Mouse (Mus musculus): ENCODE results near the gene Sppl2b.

Gene Sppl2b

GRCm38 (mm10) chr10:80845055-80845693 is 9.9 kb upstream of the Sppl2b start:
- no peak for DNase-seq (ENCODE audit: low spot score)

GRCm38 (mm10) chr10:80845732-80846131 is 9.3 kb upstream of the Sppl2b start:
- DNase-seq (ENCODE audit: low spot score), result no peak

GRCm38 (mm10) chr10:80848571-80848970 is 6.5 kb upstream of the Sppl2b start:
- no peak for DNase-seq (ENCODE audit: low spot score)

- no peak for DNase-seq (ENCODE audit: low spot score)
Observed at GRCm38 (mm10) chr10:80855749-80856073, 636 bp downstream of the Sppl2b start.

- no peak for DNase-seq (ENCODE audit: low spot score)
Observed at GRCm38 (mm10) chr10:80856267-80856666, 1.2 kb downstream of the Sppl2b start.

GRCm38 (mm10) chr10:80856908-80857307 is 1.8 kb downstream of the Sppl2b start:
- no peak for DNase-seq (ENCODE audit: low spot score)

- DNase-seq (ENCODE audit: low spot score), result no peak
Observed at GRCm38 (mm10) chr10:80857386-80857785, 2.3 kb downstream of the Sppl2b start.

- DNase-seq (ENCODE audit: low spot score), result no peak
Observed at GRCm38 (mm10) chr10:80857848-80858247, 2.8 kb downstream of the Sppl2b start.

- no peak for DNase-seq (ENCODE audit: low spot score)
Observed at GRCm38 (mm10) chr10:80858350-80858935, 3.4 kb downstream of the Sppl2b start.

GRCm38 (mm10) chr10:80862305-80862704 is 7.2 kb downstream of the Sppl2b start:
- DNase-seq (ENCODE audit: low spot score), result no peak

- no peak for DNase-seq (ENCODE audit: low spot score)
Observed at GRCm38 (mm10) chr10:80864446-80864845, 9.4 kb downstream of the Sppl2b start.

GRCm38 (mm10) chr10:80870993-80871392 is 15.9 kb downstream of the Sppl2b start:
- DNase-seq (ENCODE audit: low spot score), result no peak

- DNase-seq (ENCODE audit: low spot score), result no peak
Observed at GRCm38 (mm10) chr10:80871581-80871980, 16.5 kb downstream of the Sppl2b start, which contains the start of gene Tmprss9. TSS of gene Tmprss9 (plus strand) at chr10:80871848.

GRCm38 (mm10) chr10:80874035-80874434 is 19.0 kb downstream of the Sppl2b start:
- no peak for DNase-seq (ENCODE audit: low spot score)

- peak; percentile 38 for DNase-seq (ENCODE audit: low spot score)
Observed at GRCm38 (mm10) chr10:80876028-80876427, 21.0 kb downstream of the Sppl2b start.

- DNase-seq (ENCODE audit: low spot score), result no peak
Observed at GRCm38 (mm10) chr10:80876594-80876993, 21.5 kb downstream of the Sppl2b start.

- DNase-seq (ENCODE audit: low spot score), result peak; percentile 62
Observed at GRCm38 (mm10) chr10:80880131-80880641, 25.1 kb downstream of the Sppl2b start.

- no peak for DNase-seq (ENCODE audit: low spot score)
Observed at GRCm38 (mm10) chr10:80880901-80881300, 25.8 kb downstream of the Sppl2b start.

- DNase-seq (ENCODE audit: low spot score), result peak; percentile 67
Observed at GRCm38 (mm10) chr10:80881301-80881700, 26.2 kb downstream of the Sppl2b start.

- no peak for DNase-seq (ENCODE audit: low spot score)
Observed at GRCm38 (mm10) chr10:80887181-80887580, 32.1 kb downstream of the Sppl2b start.

GRCm38 (mm10) chr10:80895100-80895499 is 40.0 kb downstream of the Sppl2b start:
- no peak for DNase-seq (ENCODE audit: low spot score)

GRCm38 (mm10) chr10:80895697-80896096 is 40.6 kb downstream of the Sppl2b start:
- no peak for DNase-seq (ENCODE audit: low spot score)

- DNase-seq (ENCODE audit: low spot score), result no peak
Observed at GRCm38 (mm10) chr10:80896581-80897485, 41.8 kb downstream of the Sppl2b start.
